Mouse (Mus musculus): Measurements from ENCODE around the gene Tnfrsf25. TPM values are rescaled to one million over a fixed set of nuclear protein-coding genes. Genes with fewer than 3 reads are reported as not detected.
A peak's percentile ranks its signal among the peaks of the same experiment; 100 is the strongest.

Gene Tnfrsf25
- polyA plus RNA-seq (2014; fragmentation: Nextera tagmentation; extraction: Ambion mirVana), result 0.67 and 0.91 TPM in 2 replicates

GRCm38 (mm10) chr4:152115921-152116612, at the start of gene Tnfrsf25:
TSS of gene Tnfrsf25 (plus strand) at chr4:152115934.
- 6% methylated on average over 30 of the region's 30 CpGs for WGBS
- Histone ChIP-seq H3K4me2 (replicated peaks; ENCODE audit: low read depth, low read length) (peak within 1 kb of the TSS; percentile 32), H3K4me3 (ENCODE audit: low read depth, low read length) (peak within 1 kb of the TSS; percentile 20; the same call in 1 of the 2 replicates), H3K9me3 (ENCODE audit: control insufficient read depth, low read depth, low read length) (no peaks in the 10 kb centered on the region), H3K27ac (ENCODE audit: low read length) (no peak within 1 kb of the TSS), H3K27me3 (ENCODE audit: control insufficient read depth, insufficient read depth, low read length) (peaks cover 33% of the 10 kb centered on the region), H3K36me3 (ENCODE audit: control insufficient read depth, insufficient read depth, low read length) (peaks cover 5% of the 10 kb centered on the region; the same call in 1 of the 2 replicates), H3K4me1 (ENCODE audit: control insufficient read depth, insufficient read depth, low read length) (peaks cover 30% of the 10 kb centered on the region), H3K9ac (replicated peaks; ENCODE audit: low read depth, low read length) (no peak within 1 kb of the TSS; the same call in 1 of the 2 replicates)
- no peak for ATAC-seq (ENCODE audit: insufficient number of reproducible peaks, insufficient read depth, low FRiP score, low read depth)

GRCm38 (mm10) chr4:152067280-152067679, 48.5 kb upstream of the Tnfrsf25 start:
- Histone ChIP-seq H3K36me3 (ENCODE audit: control insufficient read depth, insufficient read depth, low read length) (no peaks in the 10 kb centered on the region), H3K4me2 (replicated peaks; ENCODE audit: low read depth, low read length) (no peak overlapping the region)
- 0 out of 2 replicates have a peak, but pooled peaks have one; percentile 16 for ATAC-seq (ENCODE audit: insufficient number of reproducible peaks, insufficient read depth, low FRiP score, low read depth)

DNA sequence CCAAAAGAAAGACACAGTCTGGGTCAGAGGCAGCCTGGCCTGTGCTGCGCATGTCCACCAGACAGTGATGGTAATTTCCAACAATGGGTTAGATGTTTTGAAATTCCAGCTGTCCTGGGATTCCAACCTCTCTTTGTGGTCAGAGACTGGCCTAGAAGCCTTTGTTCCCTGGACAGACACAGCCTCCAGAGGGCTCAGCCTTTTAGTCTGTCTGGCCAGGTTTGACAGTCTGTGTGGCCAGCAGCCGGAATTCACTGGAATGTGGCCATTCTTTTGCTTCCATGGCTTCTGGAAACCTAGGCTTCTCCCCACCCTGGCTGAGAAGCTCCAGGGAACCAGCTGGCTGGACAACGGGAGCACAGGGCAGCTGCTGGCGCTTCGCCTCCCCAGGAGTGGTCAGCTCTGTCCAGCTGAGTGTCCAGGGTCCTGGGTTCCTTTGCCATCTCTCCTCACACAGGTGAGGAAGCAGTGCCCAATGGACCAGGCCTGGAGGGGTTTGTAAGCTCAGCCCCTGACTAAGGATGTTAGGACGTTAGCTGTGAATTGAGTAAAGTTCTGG, 47.5 kb upstream of the Tnfrsf25 start:
- Histone ChIP-seq H3K27ac (ENCODE audit: low read length) (no peak overlapping the region), H3K9ac (replicated peaks; ENCODE audit: low read depth, low read length) (no peak overlapping the region), H3K36me3 (ENCODE audit: control insufficient read depth, insufficient read depth, low read length) (no peaks in the 10 kb centered on the region), H3K27me3 (ENCODE audit: control insufficient read depth, insufficient read depth, low read length) (no peaks in the 10 kb centered on the region), H3K4me1 (ENCODE audit: control insufficient read depth, insufficient read depth, low read length) (peaks cover 7% of the 10 kb centered on the region; the same call in 1 of the 2 replicates), H3K4me2 (replicated peaks; ENCODE audit: low read depth, low read length) (no peak overlapping the region), H3K9me3 (ENCODE audit: control insufficient read depth, low read depth, low read length) (no peaks in the 10 kb centered on the region), H3K4me3 (ENCODE audit: low read depth, low read length) (no peak overlapping the region)
- no peak for ATAC-seq (ENCODE audit: insufficient number of reproducible peaks, insufficient read depth, low FRiP score, low read depth)
- 68% methylated on average over 6 of the region's 6 CpGs for WGBS

More at GRCm38 (mm10) chr4:152067280-152067679, 48.5 kb upstream of the Tnfrsf25 start:
- Histone ChIP-seq H3K4me1 (ENCODE audit: control insufficient read depth, insufficient read depth, low read length) (peaks cover 5% of the 10 kb centered on the region; the same call in 1 of the 2 replicates), H3K9me3 (ENCODE audit: control insufficient read depth, low read depth, low read length) (no peaks in the 10 kb centered on the region), H3K9ac (replicated peaks; ENCODE audit: low read depth, low read length) (no peak overlapping the region), H3K27ac (ENCODE audit: low read length) (no peak overlapping the region), H3K4me3 (ENCODE audit: low read depth, low read length) (no peak overlapping the region), H3K27me3 (ENCODE audit: control insufficient read depth, insufficient read depth, low read length) (no peaks in the 10 kb centered on the region)

DNA sequence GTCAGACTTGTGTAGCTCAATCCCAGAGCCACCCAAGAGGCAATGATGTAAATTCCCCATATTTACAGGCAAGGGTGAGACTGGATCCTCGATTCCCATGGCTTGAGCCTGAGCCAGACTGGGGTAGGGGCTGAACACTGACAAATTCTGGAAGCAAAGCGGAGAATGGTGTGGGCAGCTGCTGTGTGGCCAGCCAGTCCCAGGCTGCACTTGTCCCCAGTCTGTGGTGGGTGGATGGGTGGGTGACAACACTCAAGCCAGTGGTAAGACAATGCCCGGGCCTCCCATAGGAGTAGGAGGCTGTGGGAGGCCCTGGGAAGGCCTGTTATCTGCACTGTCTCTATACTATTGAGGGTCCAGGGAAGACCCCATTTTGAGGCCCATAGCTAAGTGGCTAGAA, 46.5 kb upstream of the Tnfrsf25 start:
- Histone ChIP-seq H3K27me3 (ENCODE audit: control insufficient read depth, insufficient read depth, low read length) (no peaks in the 10 kb centered on the region), H3K36me3 (ENCODE audit: control insufficient read depth, insufficient read depth, low read length) (no peaks in the 10 kb centered on the region), H3K4me3 (ENCODE audit: low read depth, low read length) (no peak overlapping the region), H3K4me1 (ENCODE audit: control insufficient read depth, insufficient read depth, low read length) (peaks cover 7% of the 10 kb centered on the region; the same call in 1 of the 2 replicates), H3K4me2 (replicated peaks; ENCODE audit: low read depth, low read length) (no peak overlapping the region), H3K9ac (replicated peaks; ENCODE audit: low read depth, low read length) (no peak overlapping the region), H3K27ac (ENCODE audit: low read length) (no peak overlapping the region), H3K9me3 (ENCODE audit: control insufficient read depth, low read depth, low read length) (no peaks in the 10 kb centered on the region)
- 87% methylated on average over 3 of the region's 3 CpGs for whole genome bisulfite sequencing
- ATAC-seq (ENCODE audit: insufficient number of reproducible peaks, insufficient read depth, low FRiP score, low read depth), result no peak

- Histone ChIP-seq H3K9me3 (ENCODE audit: control insufficient read depth, low read depth, low read length) (no peaks in the 10 kb centered on the region), H3K4me1 (ENCODE audit: control insufficient read depth, insufficient read depth, low read length) (peaks cover 7% of the 10 kb centered on the region; the same call in 1 of the 2 replicates), H3K9ac (replicated peaks; ENCODE audit: low read depth, low read length) (no peak overlapping the region), H3K4me2 (replicated peaks; ENCODE audit: low read depth, low read length) (no peak overlapping the region), H3K4me3 (ENCODE audit: low read depth, low read length) (no peak overlapping the region), H3K27ac (ENCODE audit: low read length) (no peak overlapping the region), H3K36me3 (ENCODE audit: control insufficient read depth, insufficient read depth, low read length) (no peaks in the 10 kb centered on the region), H3K27me3 (ENCODE audit: control insufficient read depth, insufficient read depth, low read length) (no peaks in the 10 kb centered on the region)
- WGBS, result 73% methylated on average over 11 of the region's 11 CpGs
- ATAC-seq (ENCODE audit: insufficient number of reproducible peaks, insufficient read depth, low FRiP score, low read depth), result no peak
Measured at GRCm38 (mm10) chr4:152070494-152071396, 45.0 kb upstream of the Tnfrsf25 start.

DNA sequence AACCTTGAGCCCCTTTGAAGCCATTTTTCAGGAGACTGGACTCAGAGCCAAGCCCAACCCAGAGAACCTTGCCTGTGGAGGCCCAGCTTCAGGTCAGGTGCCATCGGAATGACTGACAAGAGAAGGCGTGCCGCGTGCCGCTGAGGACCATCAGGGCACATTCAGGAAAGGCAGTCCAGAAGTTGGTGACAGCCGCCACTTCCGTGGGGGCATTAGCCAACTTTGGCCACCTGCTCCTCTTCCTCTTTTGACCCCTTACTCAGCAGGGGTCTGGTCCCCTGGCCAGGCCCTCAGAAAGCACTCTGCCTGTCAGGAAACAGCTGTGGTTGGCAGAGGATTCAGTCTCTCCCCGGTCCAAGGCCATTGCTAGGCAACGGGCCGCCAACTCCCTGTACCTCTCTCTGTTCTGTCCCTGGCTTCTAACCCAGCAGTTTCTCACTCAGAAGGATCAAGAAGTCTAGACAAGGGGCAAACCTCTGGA, 43.6 kb upstream of the Tnfrsf25 start, which contains the start of gene Plekhg5:
TSS of gene Plekhg5 (plus strand) at position 378 of the 481 bp plus-strand sequence.
- H3K27ac ChIP-seq (ENCODE audit: low read length), result no peak within 1 kb of the TSS
- H3K4me2 ChIP-seq (replicated peaks; ENCODE audit: low read depth, low read length), result no peak within 1 kb of the TSS
- H3K4me1 ChIP-seq (ENCODE audit: control insufficient read depth, insufficient read depth, low read length), result peaks cover 7% of the 10 kb centered on the region; the same call in 1 of the 2 replicates
- H3K36me3 ChIP-seq (ENCODE audit: control insufficient read depth, insufficient read depth, low read length), result no peaks in the 10 kb centered on the region
- WGBS, result 63% methylated on average over 10 of the region's 10 CpGs
- no peak for ATAC-seq (ENCODE audit: insufficient number of reproducible peaks, insufficient read depth, low FRiP score, low read depth)
- no peaks in the 10 kb centered on the region for H3K27me3 ChIP-seq (ENCODE audit: control insufficient read depth, insufficient read depth, low read length)
- H3K9me3 ChIP-seq (ENCODE audit: control insufficient read depth, low read depth, low read length), result no peaks in the 10 kb centered on the region
- no peak within 1 kb of the TSS for H3K9ac ChIP-seq (replicated peaks; ENCODE audit: low read depth, low read length)
- H3K4me3 ChIP-seq (ENCODE audit: low read depth, low read length), result no peak within 1 kb of the TSS

DNA sequence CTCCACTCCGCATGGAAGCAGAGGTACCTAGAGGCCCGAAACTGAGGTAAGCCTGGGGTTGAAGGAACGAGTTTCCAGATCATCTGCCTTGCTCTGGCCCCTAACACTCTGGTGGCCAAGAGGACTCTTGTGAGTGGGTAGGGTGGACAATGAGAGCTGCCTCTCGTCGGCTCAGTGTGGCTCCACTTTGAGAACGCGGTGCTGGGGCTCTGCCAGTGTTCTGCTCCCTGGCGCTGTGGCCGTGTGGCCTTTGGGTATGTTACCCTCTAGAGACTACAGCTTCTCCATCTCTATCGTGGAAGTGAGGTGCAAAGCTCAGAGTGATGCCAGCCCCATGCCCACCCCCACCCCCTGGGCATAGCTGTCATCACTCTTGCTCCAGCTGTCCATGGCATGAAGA, 43.1 kb upstream of the Tnfrsf25 start:
- no peak overlapping the region for H3K4me2 ChIP-seq (replicated peaks; ENCODE audit: low read depth, low read length)
- no peak for ATAC-seq (ENCODE audit: insufficient number of reproducible peaks, insufficient read depth, low FRiP score, low read depth)
- H3K9me3 ChIP-seq (ENCODE audit: control insufficient read depth, low read depth, low read length), result no peaks in the 10 kb centered on the region
- 76% methylated on average over 10 of the region's 10 CpGs for WGBS
- no peak overlapping the region for H3K9ac ChIP-seq (replicated peaks; ENCODE audit: low read depth, low read length)
- H3K27me3 ChIP-seq (ENCODE audit: control insufficient read depth, insufficient read depth, low read length), result no peaks in the 10 kb centered on the region
- no peak overlapping the region for H3K27ac ChIP-seq (ENCODE audit: low read length)
- H3K4me3 ChIP-seq (ENCODE audit: low read depth, low read length), result no peak overlapping the region
- H3K4me1 ChIP-seq (ENCODE audit: control insufficient read depth, insufficient read depth, low read length), result peaks cover 7% of the 10 kb centered on the region; the same call in 1 of the 2 replicates
- no peaks in the 10 kb centered on the region for H3K36me3 ChIP-seq (ENCODE audit: control insufficient read depth, insufficient read depth, low read length)

DNA sequence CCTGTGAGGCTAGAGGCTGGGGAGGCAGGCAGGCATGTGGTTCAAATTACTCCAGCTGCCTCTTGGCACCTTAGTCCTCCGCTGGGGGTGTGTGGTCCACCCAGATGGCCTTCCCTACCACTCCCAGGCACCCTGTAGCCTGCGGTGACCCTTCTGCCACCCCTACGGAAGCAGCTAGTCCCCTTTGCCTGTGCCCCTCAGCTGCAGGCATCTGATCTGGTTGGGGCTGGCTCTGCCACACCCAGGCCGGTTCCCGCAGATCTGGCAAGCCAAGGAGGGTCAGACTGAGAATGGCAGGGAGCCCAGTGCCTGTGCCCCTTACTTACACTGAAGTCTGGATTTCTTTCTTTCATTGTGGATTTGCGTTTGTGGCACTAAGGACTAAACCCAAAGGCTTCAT, 42.0 kb upstream of the Tnfrsf25 start:
- H3K36me3 ChIP-seq (ENCODE audit: control insufficient read depth, insufficient read depth, low read length), result no peaks in the 10 kb centered on the region
- H3K9ac ChIP-seq (replicated peaks; ENCODE audit: low read depth, low read length), result no peak overlapping the region
- no peak overlapping the region for H3K27ac ChIP-seq (ENCODE audit: low read length)
- no peak overlapping the region for H3K4me3 ChIP-seq (ENCODE audit: low read depth, low read length)
- no peak overlapping the region for H3K4me2 ChIP-seq (replicated peaks; ENCODE audit: low read depth, low read length)
- no peaks in the 10 kb centered on the region for H3K27me3 ChIP-seq (ENCODE audit: control insufficient read depth, insufficient read depth, low read length)
- peaks cover 7% of the 10 kb centered on the region; the same call in 1 of the 2 replicates for H3K4me1 ChIP-seq (ENCODE audit: control insufficient read depth, insufficient read depth, low read length)
- no peak for ATAC-seq (ENCODE audit: insufficient number of reproducible peaks, insufficient read depth, low FRiP score, low read depth)
- 78% methylated on average over 6 of the region's 6 CpGs for WGBS
- no peaks in the 10 kb centered on the region for H3K9me3 ChIP-seq (ENCODE audit: control insufficient read depth, low read depth, low read length)

Data from stomach, embryonic 14.5 days (tissue).